Mouse (Mus musculus) myocyte (in vitro differentiated cells): ENCODE data around the gene Pcx.

ENCODE experiments used
- MAX ChIP-seq: IDR thresholded peaks from one replicate; pipeline ENCODE4 v1.6.1; 2011; ENCODE audit warnings: low read depth, mild to moderate bottlenecking, control low read depth
- MYOG ChIP-seq, 3 experiments: IDR thresholded peaks; one replicate each; pipeline ENCODE4 v1.6.1; 2011; ENCODE audit warnings: control low read depth in 2 of 3, low read depth in 2 of 3, mild to moderate bottlenecking in 2 of 3; ENCODE audit not compliant: insufficient read length in 2 of 3, control insufficient read depth in 1 of 3, insufficient read depth in 1 of 3
- POLR2A ChIP-seq: IDR thresholded peaks from one replicate; pipeline ENCODE4 v1.6.1; 2011; ENCODE audit warnings: low read depth, mild to moderate bottlenecking, control low read depth, moderate library complexity; ENCODE audit not compliant: insufficient read length
- REST ChIP-seq: IDR thresholded peaks from one replicate; pipeline ENCODE4 v1.6.1; 2011; ENCODE audit warnings: mild to moderate bottlenecking, control low read depth, moderate library complexity; ENCODE audit not compliant: insufficient read depth, insufficient read length
- TCF12 ChIP-seq: IDR thresholded peaks from one replicate; pipeline ENCODE4 v1.6.1; 2011; ENCODE audit warnings: mild to moderate bottlenecking, control low read depth; ENCODE audit not compliant: poor library complexity, insufficient read depth, severe bottlenecking

GRCm38 (mm10) chr19:4607406-4607805 lies 97.1 kb downstream of the Pcx start:
- TF ChIP-seq POLR2A, result no peak
- no peak for TF ChIP-seq TCF12
- no peak for TF ChIP-seq REST
- no peak for TF ChIP-seq MAX
- TF ChIP-seq MYOG (IDR thresholded peaks at IDR 0.05; ENCODE audit: control insufficient read depth in 1 of 3, insufficient read depth in 1 of 3, insufficient read length in 2 of 3, low read depth in 2 of 3), result no peak
